Mouse (Mus musculus): Measurements from ENCODE around the gene Olfr1265. TPM values are rescaled to one million over a fixed set of nuclear protein-coding genes. Genes with fewer than 3 reads are reported as not detected.

Olfr1265 gene
- total RNA-seq, 1 experiment = not detected

GRCm38 (mm10) chr2:90063494-90063893 lies 28.4 kb downstream of the Olfr1265 start, which contains the start of gene Olfr140:
Gene Olfr140 (minus strand): TSS chr2:90063594.
- H3K4me3 ChIP-seq (ENCODE audit: insufficient read depth in 1 of 2, low read depth in 1 of 2, low read length in 2 of 2, poor library complexity in 1 of 2, severe bottlenecking in 1 of 2) = no peak within 1 kb of the TSS
- H3K36me3 ChIP-seq (ENCODE audit: control insufficient read depth, insufficient read depth, low read length, poor library complexity, severe bottlenecking) = no peaks in the 10 kb centered on the region
- H3K9me3 ChIP-seq (ENCODE audit: control insufficient read depth, insufficient read depth, low read depth, low read length) = no peaks in the 10 kb centered on the region
- no peak for TF ChIP-seq ZNF384 (IDR thresholded peaks at IDR 0.05; ENCODE audit: low read depth, low read length)
- TF ChIP-seq CHD2 (IDR thresholded peaks at IDR 0.05; ENCODE audit: low read depth, low read length) = no peak
- TF ChIP-seq ZC3H11A (IDR thresholded peaks at IDR 0.05; ENCODE audit: borderline replicate concordance, low read depth, low read length) = no peak
- no peak for TF ChIP-seq MAFK (IDR thresholded peaks at IDR 0.05; ENCODE audit: insufficient read depth, low read depth, low read length)
- TF ChIP-seq HCFC1 (IDR thresholded peaks at IDR 0.05; ENCODE audit: borderline replicate concordance, insufficient read depth, low read length) = no peak
- DNase-seq (ENCODE audit: low read depth, low spot score) = no peak
- no peaks in the 10 kb centered on the region for H3K4me1 ChIP-seq (ENCODE audit: control insufficient read depth in 2 of 2, insufficient read depth in 2 of 2, low read length in 2 of 2, poor library complexity in 1 of 2)
- no peak within 1 kb of the TSS for H3K9ac ChIP-seq (ENCODE audit: insufficient read depth, low read depth, low read length, poor library complexity, severe bottlenecking)
- no peak within 1 kb of the TSS for H3K27ac ChIP-seq (ENCODE audit: insufficient read depth, low read depth, low read length, poor library complexity, severe bottlenecking)
- in situ Hi-C loops (cut with MboI; ENCODE audit: low sequenced_read_pairs in 2 of 2, unreplicated experiment in 2 of 2) = no loop called here

- no peak overlapping the region for H3K27ac ChIP-seq (ENCODE audit: insufficient read depth, low read depth, low read length, poor library complexity, severe bottlenecking)
- no peak overlapping the region for H3K9ac ChIP-seq (ENCODE audit: insufficient read depth, low read depth, low read length, poor library complexity, severe bottlenecking)
- in situ Hi-C loops (cut with MboI; ENCODE audit: low sequenced_read_pairs in 2 of 2, unreplicated experiment in 2 of 2) = no loop called here
- no peak overlapping the region for H3K4me3 ChIP-seq (ENCODE audit: insufficient read depth in 1 of 2, low read depth in 1 of 2, low read length in 2 of 2, poor library complexity in 1 of 2, severe bottlenecking in 1 of 2)
- H3K36me3 ChIP-seq (ENCODE audit: control insufficient read depth, insufficient read depth, low read length, poor library complexity, severe bottlenecking) = no peaks in the 10 kb centered on the region
- no peak for DNase-seq (ENCODE audit: low read depth, low spot score)
- TF ChIP-seq HCFC1 (IDR thresholded peaks at IDR 0.05; ENCODE audit: borderline replicate concordance, insufficient read depth, low read length) (no peak), MAFK (IDR thresholded peaks at IDR 0.05; ENCODE audit: insufficient read depth, low read depth, low read length) (no peak)
- no peaks in the 10 kb centered on the region for H3K9me3 ChIP-seq (ENCODE audit: control insufficient read depth, insufficient read depth, low read depth, low read length)
- H3K4me1 ChIP-seq (ENCODE audit: control insufficient read depth in 2 of 2, insufficient read depth in 2 of 2, low read length in 2 of 2, poor library complexity in 1 of 2) = no peaks in the 10 kb centered on the region
These were observed 34.9 kb downstream of the Olfr1265 start for GRCm38 (mm10) chr2:90070065-90070464.

Other genes starting within 250 kb of the Olfr1265 start
- not detected in 2 replicates for gene Olfr1254, start 241.7 kb upstream of the Olfr1265 start, total RNA-seq (2012; rRNA removed)
- gene Olfr1255, start 223.3 kb upstream of the Olfr1265 start, total RNA-seq (2012; rRNA removed) = not detected in 2 replicates
- gene Olfr1256, start 193.8 kb upstream of the Olfr1265 start, total RNA-seq (2012; rRNA removed) = not detected in 2 replicates
- gene Olfr48, start 187.1 kb upstream of the Olfr1265 start, total RNA-seq (2012; rRNA removed) = not detected in 2 replicates
- gene Olfr1257, start 156.9 kb upstream of the Olfr1265 start, total RNA-seq (2012; rRNA removed) = not detected in 2 replicates
- not detected in 2 replicates for gene Olfr1258, start 108.0 kb upstream of the Olfr1265 start, total RNA-seq (2012; rRNA removed)
- not detected in 2 replicates for gene Olfr1259, start 86.7 kb upstream of the Olfr1265 start, total RNA-seq (2012; rRNA removed)
- gene Olfr1260, start 61.0 kb upstream of the Olfr1265 start, total RNA-seq (2012; rRNA removed) = not detected in 2 replicates
- not detected in 2 replicates for gene Olfr1261, start 44.1 kb upstream of the Olfr1265 start, total RNA-seq (2012; rRNA removed)
- not detected in 2 replicates for gene Olfr1262, start 35.2 kb upstream of the Olfr1265 start, total RNA-seq (2012; rRNA removed)
- gene Olfr1263, start 23.2 kb upstream of the Olfr1265 start, total RNA-seq (2012; rRNA removed) = not detected in 2 replicates
- not detected in 2 replicates for gene Olfr1264, start 9.8 kb upstream of the Olfr1265 start, total RNA-seq (2012; rRNA removed)
- not detected in 2 replicates for gene Olfr140, start 28.3 kb downstream of the Olfr1265 start, total RNA-seq (2012; rRNA removed)
- not detected in 2 replicates for gene Olfr1269, start 86.1 kb downstream of the Olfr1265 start, total RNA-seq (2012; rRNA removed)
- gene Olfr32, start 107.0 kb downstream of the Olfr1265 start, total RNA-seq (2012; rRNA removed) = not detected in 2 replicates
- not detected in 2 replicates for gene Olfr1270, start 117.8 kb downstream of the Olfr1265 start, total RNA-seq (2012; rRNA removed)
- 0.13 TPM in 1 of 2 replicates, not detected in the other for gene Olfr1506, start 189.2 kb downstream of the Olfr1265 start, total RNA-seq (2012; rRNA removed)
- gene Olfr142, start 222.3 kb downstream of the Olfr1265 start, total RNA-seq (2012; rRNA removed) = not detected in 2 replicates
- not detected in 2 replicates for gene Olfr1271, start 235.7 kb downstream of the Olfr1265 start, total RNA-seq (2012; rRNA removed)

Measured in ES-E14 (cell line).